Mouse (Mus musculus): ENCODE results near the gene Tnrc6b.

DNA sequence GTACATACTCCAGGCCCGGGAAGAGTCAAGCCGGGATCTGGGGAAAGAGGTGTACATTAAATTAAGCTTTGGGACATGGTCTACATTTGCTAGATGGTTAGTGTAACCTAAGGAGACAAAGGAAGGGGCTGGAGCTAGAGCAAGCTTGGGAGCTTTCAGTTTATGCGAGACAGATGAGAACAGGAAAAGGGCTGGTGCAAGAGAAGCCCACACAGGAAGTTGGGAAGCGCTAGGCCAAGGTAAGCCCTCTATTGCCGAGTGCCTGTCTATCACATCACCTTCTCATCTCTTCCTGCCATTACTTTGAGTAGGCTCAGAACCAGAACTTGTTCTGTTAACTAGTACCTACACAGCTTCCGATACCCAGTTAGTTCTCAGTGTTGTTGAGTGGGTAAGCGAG lies 103.7 kb downstream of the Tnrc6b start:
- no peak for TF ChIP-seq POLR2A (IDR thresholded peaks at IDR 0.05; ENCODE audit: insufficient read depth, low read depth, low read length)
- TF ChIP-seq CTCF (IDR thresholded peaks at IDR 0.05; ENCODE audit: insufficient read depth, low read depth, low read length) = no peak
